Mouse (Mus musculus) megakaryocyte-erythroid progenitor cell, adult 5-6 weeks (primary cell): ENCODE results near the gene Ubap2. TPM values are rescaled to one million over a fixed set of nuclear protein-coding genes. Genes with fewer than 3 reads are reported as not detected.

Experiments used
- ATAC-seq: replicated peaks from 2 replicates; pipeline ENCODE4 v1.8.0; 2016; ENCODE audit warnings: mild to moderate bottlenecking, inconsistent platforms; ENCODE audit not compliant: severe bottlenecking, poor library complexity, low FRiP score, low TSS enrichment
- total RNA-seq, 2 experiments: library from RNA; stranded (forward) in 1 of 2; stranded (reverse) in 1 of 2; fragments of 200-1000, 215-1000 nt in 1 of 2; fragments of >200 nt in 1 of 2; fragmentation: Nextera tagmentation in 1 of 2; gene quantifications; 2 replicates each; pipeline ENCODE4 v1.2.3; 2014 to 2017

Gene Ubap2
- total RNA-seq, 2 experiments from 2014 or later = 31.5 to 92.9 TPM

- peak; percentile 39 for ATAC-seq
Measured at GRCm38 (mm10) chr4:41274377-41274979, 466 bp downstream of the Ubap2 start.

GRCm38 (mm10) chr4:41268133-41268532 is 6.8 kb downstream of the Ubap2 start:
- no peak for ATAC-seq

- ATAC-seq = no peak
Measured at GRCm38 (mm10) chr4:41266350-41266749, 8.6 kb downstream of the Ubap2 start.

GRCm38 (mm10) chr4:41260691-41261090 is 14.3 kb downstream of the Ubap2 start:
- ATAC-seq = no peak

GRCm38 (mm10) chr4:41259019-41259418 is 15.9 kb downstream of the Ubap2 start:
- ATAC-seq = no peak

GRCm38 (mm10) chr4:41257752-41258151 is 17.2 kb downstream of the Ubap2 start:
- ATAC-seq = 0 out of 2 replicates have a peak, but pooled peaks have one; percentile 22

GRCm38 (mm10) chr4:41255564-41256210 is 19.3 kb downstream of the Ubap2 start:
- ATAC-seq = no peak

GRCm38 (mm10) chr4:41253756-41254155 is 21.2 kb downstream of the Ubap2 start:
- no peak for ATAC-seq

GRCm38 (mm10) chr4:41245408-41245807 is 29.5 kb downstream of the Ubap2 start:
- no peak for ATAC-seq

GRCm38 (mm10) chr4:41240916-41241315 is 34.0 kb downstream of the Ubap2 start:
- ATAC-seq = no peak

GRCm38 (mm10) chr4:41235621-41236020 is 39.3 kb downstream of the Ubap2 start:
- no peak for ATAC-seq

- ATAC-seq = peak; percentile 67; the same call in 1 of the 2 replicates
Measured at GRCm38 (mm10) chr4:41226351-41226750, 48.6 kb downstream of the Ubap2 start.

- ATAC-seq = peak; percentile 48; the same call in 1 of the 2 replicates
Measured at GRCm38 (mm10) chr4:41225412-41225811, 49.5 kb downstream of the Ubap2 start.

GRCm38 (mm10) chr4:41208050-41208449 is 66.9 kb downstream of the Ubap2 start:
- ATAC-seq = no peak

- no peak for ATAC-seq
Measured at GRCm38 (mm10) chr4:41205751-41206150, 69.2 kb downstream of the Ubap2 start.

- no peak for ATAC-seq
Measured at GRCm38 (mm10) chr4:41202135-41202534, 72.8 kb downstream of the Ubap2 start.

- ATAC-seq = no peak
Measured at GRCm38 (mm10) chr4:41196861-41197610, 77.9 kb downstream of the Ubap2 start.

- no peak for ATAC-seq
Measured at GRCm38 (mm10) chr4:41195328-41195727, 79.6 kb downstream of the Ubap2 start.

- ATAC-seq = peak; percentile 54; the same call in 1 of the 2 replicates
Measured at GRCm38 (mm10) chr4:41192544-41193512, 82.1 kb downstream of the Ubap2 start.
